Mouse (Mus musculus): ENCODE data around the gene Chn2. TPM values are rescaled to one million over a fixed set of nuclear protein-coding genes. Genes with fewer than 3 reads are reported as not detected.
"Not testable (repeated sequence)": the region's sequence is repeated elsewhere in the genome, so short reads cannot be mapped to it uniquely, and the experiment has no call there.

Chn2 gene
- total RNA-seq, 2 experiments from 2014 or later = 1.9 to 4.5 TPM

DNA sequence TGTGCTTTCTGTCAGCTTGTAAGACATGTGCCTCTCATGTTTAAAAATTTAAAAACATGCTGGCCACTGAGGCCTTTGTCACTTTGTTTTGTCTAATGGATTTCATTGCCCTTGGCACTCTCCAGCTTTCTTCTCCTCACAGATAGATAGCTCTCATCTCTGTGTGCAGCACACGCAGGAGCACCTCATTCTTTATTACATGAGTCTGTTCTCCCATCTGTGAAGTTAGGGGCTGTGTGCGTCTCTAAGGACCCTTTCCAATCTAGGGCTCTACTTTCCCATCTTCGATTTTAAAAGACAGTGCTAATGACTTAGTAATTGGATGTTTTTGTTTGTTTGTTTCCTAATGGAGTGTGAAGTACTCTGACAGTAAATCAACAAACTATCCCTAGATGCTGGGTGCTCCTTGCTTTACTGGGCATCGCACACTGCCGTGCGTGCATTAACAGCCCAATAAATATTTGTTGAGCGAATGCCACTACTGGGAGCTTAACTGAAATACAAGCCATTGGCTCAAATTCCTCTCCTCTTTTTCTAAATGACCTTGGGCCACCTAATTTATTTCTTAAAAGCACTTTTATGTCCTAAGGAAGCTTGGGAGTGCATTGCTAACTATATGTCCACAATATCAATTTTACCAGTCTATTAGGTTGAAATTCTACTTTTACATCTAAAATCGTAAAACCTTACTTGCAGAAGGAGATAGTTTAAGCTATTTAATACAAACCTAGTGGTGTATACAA lies 136.3 kb downstream of the Chn2 start:
- no peak for ATAC-seq (replicated peaks; ENCODE audit: low FRiP score, low TSS enrichment, poor library complexity, severe bottlenecking)

- ATAC-seq (replicated peaks; ENCODE audit: low FRiP score, low TSS enrichment, poor library complexity, severe bottlenecking) = not testable (repeated sequence)
These were observed 137.7 kb downstream of the Chn2 start for GRCm38 (mm10) chr6:54177081-54177480.

DNA sequence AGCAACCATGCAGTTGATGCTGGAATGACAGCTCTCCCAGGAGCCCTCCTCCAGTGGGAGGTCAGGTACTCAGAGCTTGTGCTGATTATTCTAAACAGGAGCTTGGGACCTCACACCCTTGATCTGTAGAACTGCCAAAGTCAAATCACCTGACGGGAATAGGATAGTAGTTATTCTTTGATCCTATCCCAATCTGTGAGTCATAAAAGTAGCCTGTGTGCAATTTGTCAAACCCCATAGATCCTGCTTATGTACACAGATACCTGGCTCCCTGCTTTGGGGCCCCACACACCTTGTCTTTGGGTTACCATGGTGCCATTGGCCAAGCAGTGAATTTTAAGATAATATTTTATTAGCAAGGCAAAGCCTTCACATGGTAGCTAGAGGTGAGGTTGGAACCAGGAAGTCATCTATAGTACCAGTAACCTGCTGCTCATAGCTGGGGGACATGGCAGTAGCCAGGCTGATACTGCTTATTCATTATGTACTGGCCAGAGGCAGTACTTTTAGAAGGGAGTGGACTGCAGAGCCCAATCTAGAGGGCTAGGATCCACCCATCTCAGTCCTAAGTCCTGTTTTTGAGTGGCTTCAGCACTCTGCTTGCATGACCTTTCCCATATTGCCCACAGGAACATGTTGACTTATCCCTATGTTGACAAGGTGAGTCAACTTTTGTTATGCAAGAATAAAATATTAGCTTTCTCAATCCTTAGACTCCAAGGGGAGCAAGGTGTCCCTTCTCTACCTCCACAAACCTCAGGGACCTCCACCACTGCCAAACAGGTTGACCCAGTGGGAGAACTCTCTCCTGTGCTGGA lies 139.9 kb downstream of the Chn2 start:
- no peak for ATAC-seq (replicated peaks; ENCODE audit: low FRiP score, low TSS enrichment, poor library complexity, severe bottlenecking)

DNA sequence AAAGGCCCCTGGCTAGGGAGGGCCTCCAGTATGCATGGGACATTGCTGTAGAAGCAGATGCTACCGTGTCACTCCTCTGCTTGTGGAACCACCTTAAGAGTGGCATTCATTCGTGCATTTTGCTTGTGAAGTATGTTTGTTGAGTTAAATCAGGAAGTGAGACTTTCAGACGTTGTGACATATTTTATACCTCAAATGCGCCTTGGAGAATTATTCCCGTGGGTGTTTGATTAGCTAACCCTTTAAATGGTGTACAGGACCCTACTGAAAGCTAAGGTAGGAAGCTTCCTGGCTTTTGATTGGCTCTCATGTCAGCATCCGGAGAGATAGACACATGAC lies 140.5 kb downstream of the Chn2 start:
- ATAC-seq (replicated peaks; ENCODE audit: low FRiP score, low TSS enrichment, poor library complexity, severe bottlenecking) = no peak

DNA sequence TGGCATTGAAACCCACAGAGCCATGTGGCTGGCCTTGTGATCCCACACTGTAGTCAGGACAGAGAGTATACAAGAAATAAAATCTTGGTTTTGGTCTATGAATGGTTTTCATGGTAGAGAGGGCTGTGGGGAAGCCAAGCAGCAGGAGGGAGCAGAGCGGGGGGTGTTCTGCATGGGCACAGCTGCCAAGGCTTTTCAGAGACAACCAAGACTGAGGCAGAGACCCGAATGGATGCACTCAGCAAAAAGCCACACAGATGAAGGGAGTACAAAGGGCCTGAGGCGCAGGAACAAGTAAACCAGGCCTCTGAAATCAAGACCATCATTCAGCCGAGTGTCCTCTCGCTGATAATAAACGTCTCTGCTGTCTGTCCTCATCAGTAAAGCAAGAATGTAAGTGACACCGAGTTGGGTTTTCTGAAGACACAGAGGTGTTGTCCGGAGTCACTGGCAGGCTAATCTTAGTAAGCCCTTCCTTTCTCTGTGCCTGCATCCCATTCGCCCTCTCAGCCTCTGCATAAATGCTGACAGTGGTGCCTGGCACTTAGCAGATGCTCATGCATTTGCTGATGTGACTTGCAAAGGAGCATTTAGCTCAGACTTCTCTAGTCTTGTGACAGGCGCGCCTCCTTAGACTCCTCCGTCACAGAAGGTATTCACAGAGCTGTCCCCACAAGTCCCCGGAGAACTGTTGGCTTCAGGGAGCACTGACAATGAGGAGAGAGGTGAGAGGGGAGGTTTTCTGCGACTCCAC lies 144.6 kb downstream of the Chn2 start:
- ATAC-seq (replicated peaks; ENCODE audit: low FRiP score, low TSS enrichment, poor library complexity, severe bottlenecking) = no peak

GRCm38 (mm10) chr6:54193631-54194305 lies 154.4 kb downstream of the Chn2 start:
- no peak for ATAC-seq (replicated peaks; ENCODE audit: low FRiP score, low TSS enrichment, poor library complexity, severe bottlenecking)

- no peak for ATAC-seq (replicated peaks; ENCODE audit: low FRiP score, low TSS enrichment, poor library complexity, severe bottlenecking)
These were observed 158.6 kb downstream of the Chn2 start for GRCm38 (mm10) chr6:54197821-54198412.

DNA sequence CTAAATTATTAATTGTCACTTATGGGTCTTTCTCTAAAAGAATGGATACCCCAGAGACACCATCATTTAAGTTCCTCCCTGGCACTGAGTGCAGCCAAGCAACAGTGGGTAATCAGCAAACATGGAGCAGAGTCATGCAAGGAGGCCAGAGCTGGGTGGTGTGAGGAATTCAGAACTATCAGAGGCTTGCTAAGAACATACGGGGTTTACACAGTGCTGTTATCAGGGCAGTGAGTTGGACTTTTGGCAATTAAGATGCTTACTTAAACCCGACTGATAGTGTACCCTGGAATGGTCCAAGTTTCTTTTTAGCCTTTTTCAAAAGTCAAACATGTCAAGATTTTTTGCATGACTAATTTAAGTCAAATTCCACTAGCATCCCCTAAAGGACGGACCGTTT lies 160.2 kb downstream of the Chn2 start:
- ATAC-seq (replicated peaks; ENCODE audit: low FRiP score, low TSS enrichment, poor library complexity, severe bottlenecking) = no peak

DNA sequence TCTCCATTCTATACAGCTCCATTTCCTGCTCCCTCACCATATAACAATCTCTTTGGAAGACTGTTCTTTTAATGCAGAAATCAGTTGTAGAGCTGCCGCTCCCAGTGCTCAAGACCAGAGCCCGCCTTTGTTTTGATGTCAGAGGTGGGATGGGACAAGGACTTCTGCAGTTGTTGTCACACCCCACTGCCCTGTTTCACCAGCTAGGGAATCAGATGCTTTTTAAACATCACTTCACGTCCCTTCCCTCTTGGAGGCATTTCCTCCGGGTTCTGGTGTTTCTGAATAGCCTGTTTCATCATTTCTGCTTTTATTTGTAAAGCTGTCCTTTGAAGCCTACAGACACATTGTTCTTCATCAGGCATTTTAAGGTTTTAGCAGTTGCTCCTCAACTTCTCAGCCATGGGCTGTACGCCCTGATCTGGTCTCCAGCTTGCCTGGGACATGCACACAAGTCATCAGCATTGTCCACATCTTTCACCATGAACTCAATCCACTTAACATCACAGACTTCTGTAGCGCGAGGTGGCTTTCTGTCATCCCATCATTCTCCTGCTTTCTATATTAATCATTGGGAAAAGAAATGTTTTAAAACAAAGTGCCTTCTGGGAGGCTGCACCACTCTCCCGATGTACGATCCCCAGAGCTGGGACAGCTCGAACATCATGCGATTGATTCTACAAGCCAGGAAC lies 160.8 kb downstream of the Chn2 start:
- no peak for ATAC-seq (replicated peaks; ENCODE audit: low FRiP score, low TSS enrichment, poor library complexity, severe bottlenecking)

GRCm38 (mm10) chr6:54202311-54203020 lies 163.1 kb downstream of the Chn2 start:
- ATAC-seq (replicated peaks; ENCODE audit: low FRiP score, low TSS enrichment, poor library complexity, severe bottlenecking) = no peak

DNA sequence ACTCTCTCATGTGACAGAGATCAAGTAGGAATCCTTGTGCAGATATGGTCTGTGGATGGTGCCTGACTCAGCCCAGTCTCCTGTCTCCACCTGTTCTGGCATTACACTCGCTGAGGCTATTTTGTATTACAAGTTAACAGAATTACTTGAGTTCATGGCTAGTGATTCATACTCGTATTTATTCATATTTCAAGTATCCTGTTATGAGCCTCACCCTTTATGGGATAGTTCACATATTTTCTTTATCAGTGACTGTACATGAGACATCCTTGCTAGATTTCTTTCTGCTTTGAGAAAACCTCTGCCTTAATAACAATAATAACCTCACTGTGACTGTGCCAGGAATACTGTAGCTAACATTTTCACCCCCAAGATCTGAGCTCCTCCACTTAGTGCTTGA lies 164.0 kb downstream of the Chn2 start:
- ATAC-seq (replicated peaks; ENCODE audit: low FRiP score, low TSS enrichment, poor library complexity, severe bottlenecking) = no peak

GRCm38 (mm10) chr6:54203926-54204325 lies 164.6 kb downstream of the Chn2 start:
- no peak for ATAC-seq (replicated peaks; ENCODE audit: low FRiP score, low TSS enrichment, poor library complexity, severe bottlenecking)

GRCm38 (mm10) chr6:54204931-54205330 lies 165.6 kb downstream of the Chn2 start:
- ATAC-seq (replicated peaks; ENCODE audit: low FRiP score, low TSS enrichment, poor library complexity, severe bottlenecking) = peak; percentile 26; the same call in 1 of the 2 replicates

- no peak for ATAC-seq (replicated peaks; ENCODE audit: low FRiP score, low TSS enrichment, poor library complexity, severe bottlenecking)
These were observed 166.1 kb downstream of the Chn2 start for GRCm38 (mm10) chr6:54205471-54205870.

- no peak for ATAC-seq (replicated peaks; ENCODE audit: low FRiP score, low TSS enrichment, poor library complexity, severe bottlenecking)
These were observed 166.9 kb downstream of the Chn2 start for GRCm38 (mm10) chr6:54206221-54206738.

- no peak for ATAC-seq (replicated peaks; ENCODE audit: low FRiP score, low TSS enrichment, poor library complexity, severe bottlenecking)
These were observed 169.4 kb downstream of the Chn2 start for GRCm38 (mm10) chr6:54208786-54209185.

DNA sequence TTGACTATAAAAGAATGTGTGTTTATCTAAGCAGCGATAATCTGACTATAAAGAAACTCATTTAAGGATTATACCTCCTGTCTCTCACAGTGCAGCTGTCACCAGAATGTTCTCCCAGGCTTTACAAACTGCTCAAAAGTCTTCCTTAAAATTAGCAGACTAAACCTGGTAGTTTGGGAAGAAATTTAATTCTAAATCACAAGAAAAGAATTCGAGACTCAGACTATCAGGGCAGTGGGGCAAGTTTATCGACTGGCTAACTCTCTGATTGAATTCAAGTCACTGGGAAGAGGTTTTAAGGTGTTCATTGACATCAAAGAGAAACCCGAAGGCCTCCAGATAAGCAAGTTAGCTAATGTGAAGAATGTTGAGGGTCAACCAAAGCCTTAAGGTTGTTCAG lies 171.6 kb downstream of the Chn2 start:
- ATAC-seq (replicated peaks; ENCODE audit: low FRiP score, low TSS enrichment, poor library complexity, severe bottlenecking) = no peak

DNA sequence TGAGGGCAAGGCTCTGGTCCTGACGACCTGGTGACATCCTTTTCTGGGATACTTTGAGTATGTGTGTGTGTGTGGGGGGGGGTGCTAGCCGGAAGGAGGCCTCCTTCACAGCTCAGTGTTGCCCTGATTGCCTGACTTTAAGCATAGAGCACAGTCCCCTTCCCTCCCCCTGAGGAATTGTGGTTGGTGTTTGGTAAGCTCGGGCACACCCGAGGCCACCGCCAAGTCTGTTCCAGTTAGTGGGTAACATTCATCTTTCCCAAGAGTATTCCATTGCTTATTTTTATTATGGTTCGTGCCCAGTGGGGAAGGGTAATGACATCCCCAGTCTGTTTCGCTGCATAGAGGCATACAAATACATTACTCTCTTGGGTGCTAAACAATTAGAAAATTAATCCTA lies 172.6 kb downstream of the Chn2 start:
- no peak for ATAC-seq (replicated peaks; ENCODE audit: low FRiP score, low TSS enrichment, poor library complexity, severe bottlenecking)
